Mouse (Mus musculus): ENCODE measurements around the gene Adk. TPM values are rescaled to one million over a fixed set of nuclear protein-coding genes. Genes with fewer than 3 reads are reported as not detected.
A peak's percentile ranks its signal among the peaks of the same experiment; 100 is the strongest.

Gene Adk
- total RNA-seq, 1 experiment: 164 TPM

DNA sequence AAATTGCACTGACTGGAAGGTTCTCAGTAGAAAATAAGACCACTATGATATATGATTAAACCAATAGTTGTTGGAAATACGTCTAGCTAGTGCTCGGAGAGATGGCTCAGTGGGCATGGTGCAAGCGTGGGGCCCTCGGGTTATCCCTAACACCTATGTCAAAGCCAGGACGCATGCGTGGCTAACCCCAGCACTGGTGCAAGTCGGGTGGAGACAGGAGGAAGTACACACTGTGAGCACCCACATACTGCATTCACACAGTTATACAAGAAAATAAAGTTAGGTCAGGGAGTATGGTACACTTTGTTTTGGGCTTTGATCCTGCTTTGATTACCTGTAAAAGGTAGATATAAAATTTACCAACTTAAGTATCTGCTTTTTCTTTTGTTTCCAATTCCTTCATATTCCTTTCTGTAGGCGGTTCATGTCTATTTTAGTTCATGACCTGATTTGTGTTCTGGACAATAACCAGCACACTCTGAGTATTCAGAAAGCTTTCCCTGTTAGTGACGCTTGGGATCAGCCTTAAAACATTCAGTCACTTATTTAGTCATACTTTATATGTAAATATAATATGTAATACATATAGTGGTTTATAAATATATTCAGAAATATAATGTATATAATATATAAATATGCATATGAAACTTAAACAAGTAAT, 67.4 kb downstream of the Adk start:
- Histone ChIP-seq H3K4me3 (ENCODE audit: insufficient read depth in 1 of 2, low read depth in 1 of 2, low read length in 2 of 2, poor library complexity in 1 of 2, severe bottlenecking in 1 of 2) (no peak overlapping the region), H3K27ac (ENCODE audit: insufficient read depth, low read depth, low read length, poor library complexity, severe bottlenecking) (no peak overlapping the region), H3K9ac (ENCODE audit: insufficient read depth, low read depth, low read length, poor library complexity, severe bottlenecking) (no peak overlapping the region), H3K36me3 (ENCODE audit: control insufficient read depth, insufficient read depth, low read length, poor library complexity, severe bottlenecking) (no peaks in the 10 kb centered on the region), H3K9me3 (ENCODE audit: control insufficient read depth, insufficient read depth, low read depth, low read length) (no peaks in the 10 kb centered on the region), H3K4me1 (ENCODE audit: control insufficient read depth in 2 of 2, insufficient read depth in 2 of 2, low read length in 2 of 2, poor library complexity in 1 of 2) (no peaks in the 10 kb centered on the region)
- in situ Hi-C loops (cut with MboI; ENCODE audit: low sequenced_read_pairs in 2 of 2, unreplicated experiment in 2 of 2): no loop called here
- TF ChIP-seq CHD2 (IDR thresholded peaks at IDR 0.05; ENCODE audit: low read depth, low read length) (no peak), HCFC1 (IDR thresholded peaks at IDR 0.05; ENCODE audit: borderline replicate concordance, insufficient read depth, low read length) (no peak), ZNF384 (IDR thresholded peaks at IDR 0.05; ENCODE audit: low read depth, low read length) (no peak), ZC3H11A (IDR thresholded peaks at IDR 0.05; ENCODE audit: borderline replicate concordance, low read depth, low read length) (no peak), MAFK (IDR thresholded peaks at IDR 0.05; ENCODE audit: insufficient read depth, low read depth, low read length) (no peak)
- DNase-seq (ENCODE audit: low read depth, low spot score): no peak

DNA sequence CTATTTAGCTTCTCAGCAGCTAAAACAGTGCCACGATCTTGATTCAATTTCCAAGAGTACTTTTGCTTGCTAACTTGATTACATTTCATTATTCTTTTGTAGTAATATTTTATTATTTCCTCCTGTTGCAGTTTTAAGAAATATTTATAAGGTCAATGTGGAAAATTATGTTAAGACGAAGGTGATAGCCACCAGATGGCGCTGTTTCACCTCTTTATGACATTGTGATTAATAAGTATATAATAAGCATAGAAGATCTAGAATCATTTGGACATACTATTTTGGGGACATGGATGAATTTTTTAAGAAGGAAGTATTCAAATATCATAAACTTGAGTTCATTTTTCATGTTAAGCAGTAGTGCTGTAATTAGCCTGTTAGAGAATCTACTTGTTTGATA, 68.1 kb downstream of the Adk start:
- H3K4me1 ChIP-seq (ENCODE audit: control insufficient read depth in 2 of 2, insufficient read depth in 2 of 2, low read length in 2 of 2, poor library complexity in 1 of 2): no peaks in the 10 kb centered on the region
- no peaks in the 10 kb centered on the region for H3K36me3 ChIP-seq (ENCODE audit: control insufficient read depth, insufficient read depth, low read length, poor library complexity, severe bottlenecking)
- H3K9me3 ChIP-seq (ENCODE audit: control insufficient read depth, insufficient read depth, low read depth, low read length): no peaks in the 10 kb centered on the region
- TF ChIP-seq MAFK (IDR thresholded peaks at IDR 0.05; ENCODE audit: insufficient read depth, low read depth, low read length) (no peak), CHD2 (IDR thresholded peaks at IDR 0.05; ENCODE audit: low read depth, low read length) (no peak)
- no peak overlapping the region for H3K9ac ChIP-seq (ENCODE audit: insufficient read depth, low read depth, low read length, poor library complexity, severe bottlenecking)
- DNase-seq (ENCODE audit: low read depth, low spot score): peak; percentile 28
- in situ Hi-C loops (cut with MboI; ENCODE audit: low sequenced_read_pairs in 2 of 2, unreplicated experiment in 2 of 2): no loop called here
- no peak overlapping the region for H3K4me3 ChIP-seq (ENCODE audit: insufficient read depth in 1 of 2, low read depth in 1 of 2, low read length in 2 of 2, poor library complexity in 1 of 2, severe bottlenecking in 1 of 2)
- H3K27ac ChIP-seq (ENCODE audit: insufficient read depth, low read depth, low read length, poor library complexity, severe bottlenecking): no peak overlapping the region

DNA sequence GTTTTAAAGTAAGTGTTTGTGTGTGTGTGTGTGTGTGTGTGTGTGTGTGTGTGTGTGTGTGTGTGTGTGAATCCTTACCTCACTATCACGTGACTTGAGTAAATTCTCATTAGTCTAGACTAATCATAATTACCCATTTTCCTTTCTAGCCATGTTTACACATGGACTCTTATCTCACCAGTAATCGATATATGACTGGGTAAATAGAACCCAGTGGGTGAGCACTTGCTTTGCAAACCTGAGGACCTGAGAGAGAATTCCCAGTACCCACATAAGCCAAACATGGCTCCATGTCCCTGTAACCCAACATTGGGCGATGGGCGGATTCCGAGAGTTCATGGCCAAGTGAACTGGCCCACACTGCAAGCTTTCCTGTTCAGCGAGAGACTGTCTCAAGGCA, 74.8 kb downstream of the Adk start:
- Histone ChIP-seq H3K27ac (ENCODE audit: insufficient read depth, low read depth, low read length, poor library complexity, severe bottlenecking) (no peak overlapping the region), H3K4me1 (ENCODE audit: control insufficient read depth in 2 of 2, insufficient read depth in 2 of 2, low read length in 2 of 2, poor library complexity in 1 of 2) (no peaks in the 10 kb centered on the region), H3K36me3 (ENCODE audit: control insufficient read depth, insufficient read depth, low read length, poor library complexity, severe bottlenecking) (no peaks in the 10 kb centered on the region), H3K4me3 (ENCODE audit: insufficient read depth in 1 of 2, low read depth in 1 of 2, low read length in 2 of 2, poor library complexity in 1 of 2, severe bottlenecking in 1 of 2) (no peak overlapping the region), H3K9ac (ENCODE audit: insufficient read depth, low read depth, low read length, poor library complexity, severe bottlenecking) (no peak overlapping the region), H3K9me3 (ENCODE audit: control insufficient read depth, insufficient read depth, low read depth, low read length) (no peaks in the 10 kb centered on the region)
- DNase-seq (ENCODE audit: low read depth, low spot score): no peak
- TF ChIP-seq ZC3H11A (IDR thresholded peaks at IDR 0.05; ENCODE audit: borderline replicate concordance, low read depth, low read length) (no peak), HCFC1 (IDR thresholded peaks at IDR 0.05; ENCODE audit: borderline replicate concordance, insufficient read depth, low read length) (no peak), ZNF384 (IDR thresholded peaks at IDR 0.05; ENCODE audit: low read depth, low read length) (no peak), MAFK (IDR thresholded peaks at IDR 0.05; ENCODE audit: insufficient read depth, low read depth, low read length) (no peak), CHD2 (IDR thresholded peaks at IDR 0.05; ENCODE audit: low read depth, low read length) (no peak)
- in situ Hi-C loops (cut with MboI; ENCODE audit: low sequenced_read_pairs in 2 of 2, unreplicated experiment in 2 of 2): loop anchor here (25.0 kb wide), 4 partner anchors 460 to 735 kb away; no protein-coding TSS in a partner anchor

DNA sequence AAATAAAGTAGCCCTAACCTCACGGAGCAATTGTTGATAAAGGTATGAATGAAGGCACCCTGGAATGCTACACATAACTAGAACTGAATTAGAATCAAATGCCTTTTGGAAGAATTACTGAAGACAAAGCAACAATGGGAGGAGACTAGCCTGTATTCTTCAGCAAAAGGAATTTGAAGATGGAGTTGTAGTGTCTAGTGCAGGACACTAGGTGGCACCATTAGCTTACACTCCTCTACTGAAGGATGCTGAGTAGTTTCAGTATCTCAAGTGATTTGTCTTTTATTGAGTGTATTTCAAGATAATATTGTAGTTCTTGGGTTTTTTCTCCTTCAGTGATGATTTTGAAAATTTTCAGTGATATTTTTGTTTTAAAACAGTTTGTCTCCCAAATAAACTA, 84.5 kb downstream of the Adk start:
- H3K27ac ChIP-seq (ENCODE audit: insufficient read depth, low read depth, low read length, poor library complexity, severe bottlenecking): no peak overlapping the region
- H3K4me1 ChIP-seq (ENCODE audit: control insufficient read depth in 2 of 2, insufficient read depth in 2 of 2, low read length in 2 of 2, poor library complexity in 1 of 2): no peaks in the 10 kb centered on the region
- no peak overlapping the region for H3K9ac ChIP-seq (ENCODE audit: insufficient read depth, low read depth, low read length, poor library complexity, severe bottlenecking)
- H3K9me3 ChIP-seq (ENCODE audit: control insufficient read depth, insufficient read depth, low read depth, low read length): no peaks in the 10 kb centered on the region
- in situ Hi-C loops (cut with MboI; ENCODE audit: low sequenced_read_pairs in 2 of 2, unreplicated experiment in 2 of 2): loop anchor here (25.0 kb wide), 4 partner anchors 450 to 725 kb away; no protein-coding TSS in a partner anchor
- DNase-seq (ENCODE audit: low read depth, low spot score): peak; percentile 55
- no peaks in the 10 kb centered on the region for H3K36me3 ChIP-seq (ENCODE audit: control insufficient read depth, insufficient read depth, low read length, poor library complexity, severe bottlenecking)
- TF ChIP-seq HCFC1 (IDR thresholded peaks at IDR 0.05; ENCODE audit: borderline replicate concordance, insufficient read depth, low read length): no peak
- peak; percentile 78; the same call in 1 of the 2 replicates for TF ChIP-seq ZC3H11A (IDR thresholded peaks at IDR 0.05; ENCODE audit: borderline replicate concordance, low read depth, low read length)
- no peak overlapping the region for H3K4me3 ChIP-seq (ENCODE audit: insufficient read depth in 1 of 2, low read depth in 1 of 2, low read length in 2 of 2, poor library complexity in 1 of 2, severe bottlenecking in 1 of 2)

DNA sequence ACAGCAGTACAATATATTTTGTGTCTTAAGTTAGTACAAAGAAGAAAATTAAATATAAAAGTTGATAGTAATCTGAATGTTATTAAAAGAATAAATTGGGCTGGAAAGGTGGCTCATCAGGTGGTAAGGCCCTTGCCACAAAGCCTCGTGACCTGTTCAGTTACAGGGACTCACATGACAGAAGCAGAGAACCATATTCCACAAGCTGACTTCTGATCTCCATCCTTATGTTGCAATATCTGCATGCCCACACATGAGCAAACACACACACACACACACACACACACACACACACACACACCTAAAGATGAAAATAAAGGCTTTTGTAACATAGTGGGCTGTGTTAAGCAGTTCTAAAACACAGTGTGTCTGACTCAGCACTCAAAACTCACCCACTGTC, 90.2 kb downstream of the Adk start:
- in situ Hi-C loops (cut with MboI; ENCODE audit: low sequenced_read_pairs in 2 of 2, unreplicated experiment in 2 of 2): loop anchor here (10.0 to 25.0 kb wide), 6 partner anchors 58 to 720 kb away; no protein-coding TSS in a partner anchor
- H3K9me3 ChIP-seq (ENCODE audit: control insufficient read depth, insufficient read depth, low read depth, low read length): no peaks in the 10 kb centered on the region
- H3K4me1 ChIP-seq (ENCODE audit: control insufficient read depth in 2 of 2, insufficient read depth in 2 of 2, low read length in 2 of 2, poor library complexity in 1 of 2): no peaks in the 10 kb centered on the region
- no peak overlapping the region for H3K27ac ChIP-seq (ENCODE audit: insufficient read depth, low read depth, low read length, poor library complexity, severe bottlenecking)
- H3K36me3 ChIP-seq (ENCODE audit: control insufficient read depth, insufficient read depth, low read length, poor library complexity, severe bottlenecking): no peaks in the 10 kb centered on the region
- DNase-seq (ENCODE audit: low read depth, low spot score): no peak
- no peak overlapping the region for H3K4me3 ChIP-seq (ENCODE audit: insufficient read depth in 1 of 2, low read depth in 1 of 2, low read length in 2 of 2, poor library complexity in 1 of 2, severe bottlenecking in 1 of 2)
- H3K9ac ChIP-seq (ENCODE audit: insufficient read depth, low read depth, low read length, poor library complexity, severe bottlenecking): no peak overlapping the region
- TF ChIP-seq ZC3H11A (IDR thresholded peaks at IDR 0.05; ENCODE audit: borderline replicate concordance, low read depth, low read length) (no peak), ZNF384 (IDR thresholded peaks at IDR 0.05; ENCODE audit: low read depth, low read length) (no peak), CHD2 (IDR thresholded peaks at IDR 0.05; ENCODE audit: low read depth, low read length) (no peak), MAFK (IDR thresholded peaks at IDR 0.05; ENCODE audit: insufficient read depth, low read depth, low read length) (no peak), HCFC1 (IDR thresholded peaks at IDR 0.05; ENCODE audit: borderline replicate concordance, insufficient read depth, low read length) (no peak)
